Mouse (Mus musculus) lung, embryonic 15.5 days (tissue): Measurements from ENCODE around the gene Ntmt1. TPM values are rescaled to one million over a fixed set of nuclear protein-coding genes. Genes with fewer than 3 reads are reported as not detected.
A peak's percentile ranks its signal among the peaks of the same experiment; 100 is the strongest.

Experiments
- ATAC-seq: fragments of 200-750 bp; cut with Nextera tagmentation; 2 replicates; pipeline ENCODE4 v1.8.0; 2017; ENCODE audit warnings: moderate number of reproducible peaks, borderline replicate concordance; ENCODE audit not compliant: low FRiP score, low TSS enrichment; ENCODE audit errors: extremely low read depth
- H3K27ac ChIP-seq: fragments of 300-500 bp; sonication (generic); 2 replicates; pipeline ENCODE4 v1.5.1; 2015; ENCODE audit warnings: moderate library complexity, mild to moderate bottlenecking, inconsistent platforms
- H3K27me3 ChIP-seq: fragments of 300-500 bp; sonication (generic); 2 replicates; pipeline ENCODE4 v1.6.1; 2015; ENCODE audit warnings: inconsistent platforms
- H3K36me3 ChIP-seq: fragments of 300-500 bp; sonication (generic); 2 replicates; pipeline ENCODE4 v1.6.1; 2015; ENCODE audit warnings: inconsistent platforms
- H3K4me1 ChIP-seq: fragments of 300-500 bp; sonication (generic); 2 replicates; pipeline ENCODE4 v1.6.1; 2015; ENCODE audit warnings: inconsistent platforms
- H3K4me2 ChIP-seq: fragments of 300-500 bp; sonication (generic); 2 replicates; pipeline ENCODE4 v1.6.1; 2015; ENCODE audit warnings: inconsistent platforms, mild to moderate bottlenecking, moderate library complexity
- H3K4me3 ChIP-seq: fragments of 300-500 bp; sonication (generic); 2 replicates; pipeline ENCODE4 v1.5.1; 2015; ENCODE audit warnings: mild to moderate bottlenecking, inconsistent platforms
- H3K9ac ChIP-seq: fragments of 300-500 bp; sonication (generic); 2 replicates; pipeline ENCODE4 v1.6.1; 2015; ENCODE audit warnings: inconsistent platforms
- H3K9me3 ChIP-seq: fragments of 300-500 bp; sonication (generic); 2 replicates; pipeline ENCODE4 v1.6.1; 2016; ENCODE audit warnings: inconsistent platforms
- WGBS: fragments of 180-500 bp; shearing (Covaris S2); methylation state at CpG from one replicate; pipeline ENCODE4 v1.1.7; 2015; 5-methylcytosine and 5-hydroxymethylcytosine counted together
- polyA plus RNA-seq: library from polyadenylated mRNA; unstranded; fragments of >200 nt; fragmentation: Nextera tagmentation; extraction: Ambion mirVana; gene quantifications from 2 replicates; pipeline ENCODE4 v1.2.1, GENCODE M21; 2015

Ntmt1 gene
- polyA plus RNA-seq, 1 experiment from 2014 or later: 82.9 TPM

DNA sequence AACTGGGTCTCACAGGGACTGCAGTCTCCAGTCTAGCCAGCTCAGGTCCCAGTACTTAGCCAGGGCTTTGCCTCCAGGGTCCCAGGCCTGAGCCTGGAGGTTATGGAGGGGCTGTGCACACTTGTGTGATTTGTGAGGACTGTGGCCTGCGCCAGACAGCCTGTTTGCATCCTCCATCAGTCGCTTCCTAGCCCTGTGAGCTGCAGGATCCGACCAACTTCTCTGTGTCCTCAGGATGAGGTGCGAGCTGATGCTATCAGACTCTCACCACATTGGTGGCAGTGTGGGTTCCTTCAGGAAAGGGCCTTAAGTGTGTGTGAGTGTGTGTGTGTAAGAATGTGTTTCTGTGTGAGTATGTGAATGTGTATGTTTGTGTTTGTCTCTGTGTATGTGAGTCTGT lies 20.2 kb upstream of the Ntmt1 start:
- Histone ChIP-seq H3K27me3 (no peaks in the 10 kb centered on the region), H3K4me2 (no peak overlapping the region), H3K36me3 (no peaks in the 10 kb centered on the region), H3K9ac (no peak overlapping the region), H3K27ac (peak overlapping the region; percentile 63), H3K4me3 (no peak overlapping the region), H3K9me3 (no peaks in the 10 kb centered on the region), H3K4me1 (peaks cover 34% of the 10 kb centered on the region)
- ATAC-seq: no peak
- WGBS: 39% methylated on average over 4 of the region's 4 CpGs

GRCm38 (mm10) chr2:30792061-30792460 lies 15.6 kb upstream of the Ntmt1 start:
- H3K27me3 ChIP-seq: no peaks in the 10 kb centered on the region
- no peaks in the 10 kb centered on the region for H3K9me3 ChIP-seq
- H3K4me2 ChIP-seq: no peak overlapping the region
- H3K9ac ChIP-seq: no peak overlapping the region
- H3K27ac ChIP-seq: no peak overlapping the region
- H3K4me1 ChIP-seq: peaks cover 33% of the 10 kb centered on the region
- WGBS: 85% methylated on average over 7 of the region's 7 CpGs
- no peaks in the 10 kb centered on the region for H3K36me3 ChIP-seq
- no peak for ATAC-seq
- H3K4me3 ChIP-seq: no peak overlapping the region

DNA sequence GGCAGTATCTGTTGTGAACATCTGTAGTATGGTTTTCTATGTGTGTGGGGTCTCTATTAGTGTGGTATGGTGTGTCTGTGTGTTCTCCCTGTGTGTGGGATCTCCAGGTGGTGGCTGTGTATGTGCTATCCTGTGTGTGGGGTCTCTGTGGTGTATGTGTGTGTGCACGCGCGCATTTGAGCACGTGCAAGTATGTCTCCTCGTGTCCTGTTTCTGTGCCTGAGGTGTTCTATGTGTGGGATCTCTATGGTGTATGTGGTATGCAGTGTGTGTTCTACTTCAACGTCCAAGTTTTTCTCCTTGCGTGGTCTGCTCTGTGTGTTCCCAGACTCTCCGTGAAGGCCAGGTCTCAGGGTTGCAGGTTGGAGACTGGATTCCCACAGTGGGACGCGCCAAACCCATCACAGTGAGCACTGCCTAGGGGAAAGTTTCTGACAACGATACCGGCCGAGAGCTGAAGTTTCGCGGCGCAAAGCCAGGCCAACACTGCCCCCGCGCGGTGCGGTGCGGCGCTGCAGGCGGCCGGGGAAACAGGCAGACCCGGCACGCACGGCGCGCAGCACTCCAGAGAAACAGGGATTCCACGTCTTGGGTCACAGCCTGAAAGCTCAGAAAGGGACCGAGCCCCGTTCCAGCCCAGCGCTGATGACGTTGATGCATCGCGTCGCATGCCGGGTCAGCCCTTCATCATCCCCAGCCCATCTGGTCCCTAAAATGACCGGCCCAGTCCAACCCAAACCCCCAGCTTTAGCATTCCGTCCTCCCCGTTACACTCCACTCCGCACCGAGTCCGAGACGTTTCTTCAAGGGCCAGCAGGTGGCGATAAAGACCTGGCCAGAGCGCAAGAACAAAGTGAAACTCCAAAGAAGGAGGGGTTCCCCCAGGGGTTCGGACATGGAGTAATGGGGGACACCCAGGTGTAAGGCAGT lies 13.2 kb upstream of the Ntmt1 start:
- Histone ChIP-seq H3K27ac (peak overlapping the region; percentile 64), H3K4me3 (peak overlapping the region; percentile 40), H3K9me3 (no peaks in the 10 kb centered on the region), H3K4me1 (peaks cover 30% of the 10 kb centered on the region), H3K27me3 (no peaks in the 10 kb centered on the region), H3K4me2 (peak overlapping the region; percentile 63), H3K36me3 (no peaks in the 10 kb centered on the region), H3K9ac (peak overlapping the region; percentile 41)
- ATAC-seq: peak; percentile 72
- WGBS: 5% methylated on average over 48 of the region's 48 CpGs

- H3K36me3 ChIP-seq: no peaks in the 10 kb centered on the region
- ATAC-seq: no peak
- peaks cover 30% of the 10 kb centered on the region for H3K4me1 ChIP-seq
- peak overlapping the region; percentile 63 for H3K4me2 ChIP-seq
- WGBS: 69% methylated on average over 7 of the region's 7 CpGs
- 0 out of 2 replicates have a peak, but pooled peaks cover 4% of the 10 kb centered on the region for H3K27me3 ChIP-seq
- H3K9me3 ChIP-seq: no peaks in the 10 kb centered on the region
- peak overlapping the region; percentile 40; the same call in 1 of the 2 replicates for H3K4me3 ChIP-seq
- peak overlapping the region; percentile 76 for H3K27ac ChIP-seq
- no peak overlapping the region for H3K9ac ChIP-seq
These were observed 12.2 kb upstream of the Ntmt1 start for GRCm38 (mm10) chr2:30795271-30795888.

DNA sequence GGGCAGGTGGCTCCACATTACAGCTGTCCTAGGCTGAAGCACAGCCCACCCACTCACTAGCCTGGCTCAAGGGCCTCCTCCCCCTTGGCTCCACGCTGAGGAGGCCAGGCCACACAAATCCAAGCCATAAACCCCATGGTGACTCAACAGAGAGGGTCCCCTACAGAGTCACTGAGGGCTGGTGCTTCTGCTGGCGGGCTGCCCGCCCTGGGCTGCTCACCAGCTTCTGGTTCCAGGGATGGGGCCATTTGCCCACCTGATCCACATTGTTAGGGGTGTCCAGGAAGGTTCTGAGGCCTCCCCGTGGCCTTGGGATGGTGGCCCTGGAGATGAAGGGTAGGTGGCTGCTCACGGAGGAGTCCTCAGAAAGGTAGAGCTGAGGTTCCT lies 11.7 kb upstream of the Ntmt1 start:
- no peak for ATAC-seq
- Histone ChIP-seq H3K36me3 (no peaks in the 10 kb centered on the region), H3K9ac (peak overlapping the region; percentile 13; the same call in 1 of the 2 replicates), H3K4me3 (no peak overlapping the region), H3K27me3 (0 out of 2 replicates have a peak, but pooled peaks cover 4% of the 10 kb centered on the region), H3K4me2 (peak overlapping the region; percentile 53), H3K9me3 (no peaks in the 10 kb centered on the region), H3K4me1 (peaks cover 33% of the 10 kb centered on the region), H3K27ac (peak overlapping the region; percentile 76)
- 71% methylated on average over 5 of the region's 5 CpGs for WGBS

DNA sequence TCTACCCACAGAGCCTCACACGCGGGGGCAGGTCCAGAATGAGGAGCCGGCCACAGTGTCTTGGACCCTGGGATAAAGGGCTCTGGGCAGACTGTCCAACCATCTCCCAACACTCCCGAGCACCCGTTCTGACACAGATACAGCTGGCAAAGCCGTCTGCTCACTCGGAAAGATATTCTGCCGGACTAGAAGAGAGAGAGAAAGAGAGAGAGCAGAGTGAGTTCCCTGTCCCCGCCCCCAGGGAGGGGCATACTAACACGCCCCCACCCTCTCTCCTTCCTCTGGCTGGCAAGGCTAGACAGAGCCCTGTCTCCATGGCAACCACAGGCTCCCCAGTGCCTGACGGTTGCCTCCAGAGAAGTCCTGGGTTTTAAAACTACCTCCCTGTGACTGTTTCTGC lies 11.2 kb upstream of the Ntmt1 start:
- H3K27ac ChIP-seq: peak overlapping the region; percentile 76
- peak overlapping the region; percentile 12 for H3K4me3 ChIP-seq
- peak; percentile 71 for ATAC-seq
- 4% methylated on average over 11 of the region's 11 CpGs for WGBS
- peak overlapping the region; percentile 53 for H3K4me2 ChIP-seq
- peaks cover 38% of the 10 kb centered on the region for H3K4me1 ChIP-seq
- peak overlapping the region; percentile 13; the same call in 1 of the 2 replicates for H3K9ac ChIP-seq
- no peaks in the 10 kb centered on the region for H3K9me3 ChIP-seq
- no peaks in the 10 kb centered on the region for H3K36me3 ChIP-seq
- H3K27me3 ChIP-seq: peaks cover 5% of the 10 kb centered on the region; the same call in 1 of the 2 replicates

DNA sequence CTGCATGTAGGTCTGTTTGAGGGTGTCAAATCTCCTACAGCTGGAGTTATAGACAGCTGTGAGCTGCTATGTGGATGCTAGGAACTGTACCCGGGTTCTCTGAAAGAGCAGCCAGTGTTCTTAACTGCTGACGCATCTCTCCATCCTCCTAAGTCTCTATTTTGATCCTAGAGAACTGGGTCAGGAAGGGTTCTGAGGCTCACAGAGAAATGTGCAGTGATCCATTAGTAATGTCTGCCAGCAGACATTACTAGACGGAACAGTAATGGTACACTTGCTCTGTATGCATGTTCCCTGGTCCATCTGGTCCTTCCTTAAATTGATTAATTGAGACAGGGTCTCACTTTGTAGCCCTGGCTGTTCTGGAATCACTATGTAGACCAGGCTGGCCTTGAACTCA lies 8.2 kb upstream of the Ntmt1 start:
- Histone ChIP-seq H3K36me3 (no peaks in the 10 kb centered on the region), H3K4me2 (no peak overlapping the region), H3K27me3 (peaks cover 17% of the 10 kb centered on the region; the same call in 1 of the 2 replicates), H3K4me3 (no peak overlapping the region), H3K9ac (no peak overlapping the region), H3K27ac (no peak overlapping the region), H3K4me1 (peaks cover 41% of the 10 kb centered on the region), H3K9me3 (no peaks in the 10 kb centered on the region)
- no peak for ATAC-seq
- WGBS: 79% methylated on average over 3 of the region's 3 CpGs

DNA sequence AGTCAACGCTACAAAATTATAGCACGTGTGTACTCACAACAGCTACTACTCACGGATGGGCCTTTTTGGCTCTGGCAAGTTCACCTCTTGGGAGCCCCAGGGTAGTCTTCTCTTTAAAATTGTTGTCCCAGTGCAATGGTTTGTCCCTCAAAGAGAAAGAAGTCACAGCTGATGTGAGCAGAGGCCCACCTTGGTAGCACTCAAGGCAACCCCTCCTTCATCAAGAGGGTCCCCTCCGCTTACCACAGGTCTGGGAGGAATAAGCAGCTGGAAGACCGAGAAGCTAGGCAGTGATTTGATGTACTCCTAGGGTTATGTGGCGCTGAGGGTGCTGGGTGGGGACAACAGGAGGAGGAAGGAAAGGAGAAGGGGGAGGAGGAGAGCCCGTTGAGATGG lies 7.0 kb upstream of the Ntmt1 start:
- Histone ChIP-seq H3K27me3 (peaks cover 17% of the 10 kb centered on the region; the same call in 1 of the 2 replicates), H3K36me3 (no peaks in the 10 kb centered on the region), H3K27ac (no peak overlapping the region), H3K4me1 (peaks cover 31% of the 10 kb centered on the region), H3K9me3 (no peaks in the 10 kb centered on the region), H3K4me2 (peak overlapping the region; percentile 97), H3K9ac (no peak overlapping the region), H3K4me3 (peak overlapping the region; percentile 45)
- no peak for ATAC-seq
- WGBS: 26% methylated on average over 7 of the region's 7 CpGs

DNA sequence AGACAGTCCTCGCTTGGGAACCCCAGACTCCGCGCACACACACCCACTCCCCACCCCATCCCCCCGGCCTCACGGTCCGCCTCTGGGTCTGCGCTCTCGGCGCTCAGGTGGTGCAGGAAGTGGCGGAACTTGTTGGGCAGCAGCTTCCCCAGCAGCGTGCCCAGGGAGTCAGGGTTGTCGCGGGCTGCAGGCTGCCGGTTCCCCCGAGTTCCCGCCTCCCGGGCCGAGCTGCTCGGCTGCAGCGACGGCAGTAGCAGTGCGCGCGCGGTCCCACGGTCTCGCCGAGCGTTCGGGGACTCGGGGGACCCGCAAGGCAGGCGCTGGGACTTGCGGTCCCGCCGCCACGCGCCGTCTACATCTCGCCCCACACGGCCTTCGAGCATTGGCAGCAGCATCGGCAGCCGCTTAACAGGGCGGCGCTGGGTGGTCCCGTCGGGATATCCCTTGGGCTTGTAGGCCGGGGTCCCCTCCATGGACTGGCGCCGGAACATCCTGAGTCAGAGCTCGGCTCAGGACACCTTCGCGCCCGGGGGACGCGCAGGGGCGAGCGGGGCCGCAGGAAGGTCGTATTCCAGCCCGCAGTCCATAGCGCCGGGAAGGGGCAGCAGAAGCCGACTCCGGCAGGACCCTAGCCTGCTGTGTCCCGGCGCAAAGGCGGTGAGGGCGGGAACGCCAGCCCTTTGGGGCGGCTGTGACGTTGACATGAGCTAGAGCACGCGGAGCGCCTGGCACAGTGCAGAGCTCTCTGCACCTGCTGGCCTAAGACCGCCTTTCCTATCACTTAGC lies 6.4 kb upstream of the Ntmt1 start:
- Histone ChIP-seq H3K36me3 (no peaks in the 10 kb centered on the region), H3K9ac (peak overlapping the region; percentile 47), H3K4me2 (peak overlapping the region; percentile 97), H3K4me3 (peak overlapping the region; percentile 45), H3K4me1 (peaks cover 30% of the 10 kb centered on the region), H3K27ac (no peak overlapping the region), H3K27me3 (peaks cover 17% of the 10 kb centered on the region; the same call in 1 of the 2 replicates), H3K9me3 (no peaks in the 10 kb centered on the region)
- peak; percentile 56; the same call in 1 of the 2 replicates for ATAC-seq
- 1% methylated on average over 77 of the region's 77 CpGs for WGBS

DNA sequence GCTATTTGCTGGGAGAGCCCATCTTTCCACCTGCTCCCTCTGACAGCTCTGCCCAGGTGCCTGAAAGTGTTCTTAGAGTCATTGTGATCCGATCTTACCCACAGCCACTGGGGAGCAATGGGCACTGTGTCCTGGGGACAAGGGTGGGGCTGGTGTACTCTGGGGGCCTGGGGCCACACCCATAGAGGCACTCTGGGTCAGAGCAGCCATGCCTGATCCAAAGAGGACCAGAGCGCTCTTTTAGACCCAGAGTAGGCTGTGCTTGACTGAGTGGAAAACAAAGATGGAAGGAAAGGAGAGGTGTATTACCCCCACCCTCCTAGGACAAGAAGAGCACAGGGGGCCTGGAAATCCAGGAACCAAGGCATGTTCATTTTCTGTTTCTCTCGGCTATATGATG lies 4.0 kb upstream of the Ntmt1 start, which contains the start of gene 1700001O22Rik:
1700001O22Rik (minus strand) TSS at position 58 of the 400 bp plus-strand sequence.
- Histone ChIP-seq H3K27ac (no peak within 1 kb of the TSS), H3K4me2 (no peak within 1 kb of the TSS), H3K27me3 (peaks cover 17% of the 10 kb centered on the region; the same call in 1 of the 2 replicates), H3K9ac (no peak within 1 kb of the TSS), H3K4me1 (peaks cover 33% of the 10 kb centered on the region), H3K4me3 (no peak within 1 kb of the TSS), H3K36me3 (no peaks in the 10 kb centered on the region), H3K9me3 (no peaks in the 10 kb centered on the region)
- 72% methylated on average over 3 of the region's 3 CpGs for WGBS
- no peak for ATAC-seq

GRCm38 (mm10) chr2:30805983-30806382 lies 1.6 kb upstream of the Ntmt1 start:
- WGBS: 89% methylated on average over 2 of the region's 2 CpGs
- Histone ChIP-seq H3K4me3 (no peak overlapping the region), H3K4me1 (peaks cover 46% of the 10 kb centered on the region), H3K9ac (no peak overlapping the region), H3K9me3 (no peaks in the 10 kb centered on the region), H3K36me3 (no peaks in the 10 kb centered on the region), H3K27ac (no peak overlapping the region), H3K4me2 (no peak overlapping the region), H3K27me3 (peaks cover 13% of the 10 kb centered on the region; the same call in 1 of the 2 replicates)
- ATAC-seq: no peak
